Mouse (Mus musculus) ovary, adult 18-20 months (tissue): ENCODE measurements around the gene Sh3bp1.

Experiments used
- DNase-seq: peaks from one replicate; pipeline ENCODE4 v3.0.0; 2022; ENCODE audit warnings: low spot score, mixed read lengths

The Sh3bp1 gene

GRCm38 (mm10) chr15:78899740-78900584 is at the start of gene Sh3bp1:
Gene Sh3bp1 (plus strand): TSS chr15:78899768.
- peak; percentile 57 for DNase-seq

- DNase-seq, result no peak
These were observed 49.3 kb upstream of the Sh3bp1 start for GRCm38 (mm10) chr15:78850059-78850824.

- no peak for DNase-seq
These were observed 48.6 kb upstream of the Sh3bp1 start for GRCm38 (mm10) chr15:78850944-78851343.

DNA sequence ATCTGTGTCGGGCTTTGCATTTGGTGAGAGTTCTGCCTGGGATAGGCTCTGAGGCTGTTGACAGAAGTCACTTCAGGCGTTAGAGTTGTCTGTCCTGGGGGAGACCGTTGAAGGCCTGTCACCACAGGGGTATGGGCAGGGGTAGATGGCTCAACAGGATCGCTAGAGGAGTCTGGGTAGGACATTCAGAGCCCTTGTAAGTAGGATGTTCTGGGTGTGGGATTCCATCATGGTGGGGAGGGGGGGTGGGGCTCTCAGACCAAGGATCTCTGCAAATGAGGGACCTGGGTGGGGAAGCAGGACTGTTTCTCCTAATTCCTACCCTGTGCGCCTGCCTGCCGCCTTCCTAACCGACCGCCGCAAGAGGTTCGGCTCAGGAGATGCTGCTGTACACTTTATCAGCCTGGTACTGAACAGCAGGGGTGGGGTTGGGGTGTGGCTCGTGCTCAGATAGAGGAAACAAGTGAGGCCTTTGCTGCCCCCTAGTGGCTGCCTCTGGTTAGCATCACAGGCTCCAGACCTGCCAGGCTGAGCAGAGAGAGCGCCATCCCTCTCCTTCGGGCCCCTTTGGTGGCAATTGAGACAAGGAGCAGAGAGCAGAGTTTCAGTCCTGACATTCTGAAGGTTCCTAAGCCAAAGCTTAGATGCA is 47.9 kb upstream of the Sh3bp1 start:
- peak; percentile 79 for DNase-seq

- DNase-seq, result no peak
These were observed 44.1 kb upstream of the Sh3bp1 start, which contains the start of gene Lgals2 for GRCm38 (mm10) chr15:78855303-78855965. Gene Lgals2 (minus strand): TSS chr15:78855529.

GRCm38 (mm10) chr15:78857009-78857408 is 42.6 kb upstream of the Sh3bp1 start:
- DNase-seq, result no peak

DNA sequence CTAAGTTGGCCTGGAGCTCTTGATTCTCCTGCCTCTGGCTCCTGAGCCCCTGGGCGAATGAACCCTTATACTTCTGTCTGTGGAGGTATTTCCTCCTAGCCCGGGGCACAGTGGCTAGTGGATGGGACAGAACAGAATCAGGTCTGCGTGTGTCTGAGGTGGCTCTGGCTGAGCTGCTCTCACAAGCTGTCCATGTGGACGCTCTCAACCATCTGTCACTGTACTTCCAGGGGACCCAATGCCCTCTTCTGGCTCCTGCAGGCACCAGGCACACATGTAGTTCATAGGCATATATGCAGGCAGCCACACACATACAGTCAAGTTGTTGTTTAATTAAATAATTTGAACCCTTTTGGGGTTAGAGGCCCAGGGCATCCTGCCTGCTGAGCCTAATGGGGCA is 40.3 kb upstream of the Sh3bp1 start:
- DNase-seq, result no peak

GRCm38 (mm10) chr15:78859714-78860113 is 39.9 kb upstream of the Sh3bp1 start:
- DNase-seq, result no peak

GRCm38 (mm10) chr15:78862280-78862679 is 37.3 kb upstream of the Sh3bp1 start:
- DNase-seq, result no peak

DNA sequence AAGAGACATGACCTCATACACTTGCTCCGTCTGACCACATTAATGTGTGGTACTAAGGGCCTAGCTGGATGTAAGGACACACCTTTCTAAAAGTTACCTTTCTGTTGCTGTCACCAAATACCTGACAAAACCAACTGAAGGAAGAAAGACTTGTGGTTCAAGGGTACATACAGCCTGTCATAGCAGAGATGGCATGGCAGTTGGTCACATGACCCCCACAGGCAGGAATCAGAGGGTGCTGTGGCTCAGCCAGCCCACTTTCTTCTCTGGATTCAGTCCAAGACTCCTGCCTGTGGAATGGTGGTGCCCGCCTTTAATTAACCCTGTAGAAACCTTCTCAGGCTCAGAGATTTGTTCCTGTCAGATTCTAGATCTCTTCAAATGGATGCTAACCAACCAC is 36.4 kb upstream of the Sh3bp1 start:
- DNase-seq, result no peak

GRCm38 (mm10) chr15:78863852-78864253 is 35.7 kb upstream of the Sh3bp1 start:
- DNase-seq, result no peak

GRCm38 (mm10) chr15:78868398-78868797 is 31.2 kb upstream of the Sh3bp1 start:
- DNase-seq, result no peak

DNA sequence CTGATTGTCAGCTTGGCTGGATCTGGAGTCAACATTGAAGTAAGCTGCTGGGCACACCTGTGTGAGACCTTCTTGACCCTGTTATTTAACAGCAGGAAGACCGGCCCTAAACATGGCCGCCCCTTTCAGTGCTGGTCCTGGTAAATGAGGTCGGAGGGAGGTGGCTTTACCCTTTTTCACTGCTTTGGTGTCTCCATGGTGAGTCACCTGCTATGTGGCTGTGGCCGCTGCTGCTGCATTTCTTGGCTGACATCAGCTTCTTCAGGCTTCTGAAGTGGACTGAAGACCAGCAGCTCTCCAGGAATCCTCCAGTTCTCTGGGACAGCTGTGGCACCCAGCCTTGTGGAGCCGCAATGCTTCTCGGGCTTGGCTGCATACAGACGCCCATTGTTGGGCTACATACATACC is 30.7 kb upstream of the Sh3bp1 start:
- no peak for DNase-seq

GRCm38 (mm10) chr15:78869775-78870174 is 29.8 kb upstream of the Sh3bp1 start:
- no peak for DNase-seq

GRCm38 (mm10) chr15:78872021-78872608 is 27.5 kb upstream of the Sh3bp1 start:
- DNase-seq, result no peak

DNA sequence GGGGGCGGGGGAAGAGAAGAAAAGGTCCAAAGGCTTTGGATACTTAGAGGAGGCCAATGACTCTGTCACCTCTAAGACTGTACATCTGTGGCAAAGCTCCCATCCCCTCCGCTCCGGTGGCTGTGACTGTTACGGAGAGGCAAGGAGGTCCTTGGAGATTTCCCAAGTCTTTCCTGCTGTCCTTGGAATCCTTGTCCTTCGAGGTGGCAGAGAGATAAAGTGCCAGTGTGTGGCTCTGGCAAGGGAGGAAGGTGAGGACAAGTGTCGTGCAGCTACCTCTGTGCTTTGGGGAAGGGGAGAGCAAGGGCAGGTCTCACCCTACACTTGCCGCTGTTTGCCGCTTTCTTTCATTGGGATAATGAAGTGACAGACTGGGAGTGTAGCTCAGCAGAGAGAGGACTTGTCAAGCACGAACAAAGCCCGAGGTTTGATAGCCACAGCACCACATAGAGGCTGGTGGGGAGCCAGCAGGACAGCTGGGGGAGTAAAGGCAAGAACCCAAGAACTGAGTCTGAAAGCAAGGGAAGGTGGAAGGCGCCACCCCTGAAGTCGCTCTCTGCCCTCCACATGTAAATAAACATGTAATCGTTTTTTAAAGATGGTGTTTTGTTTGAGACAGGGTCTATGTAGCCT is 25.6 kb upstream of the Sh3bp1 start:
- no peak for DNase-seq

DNA sequence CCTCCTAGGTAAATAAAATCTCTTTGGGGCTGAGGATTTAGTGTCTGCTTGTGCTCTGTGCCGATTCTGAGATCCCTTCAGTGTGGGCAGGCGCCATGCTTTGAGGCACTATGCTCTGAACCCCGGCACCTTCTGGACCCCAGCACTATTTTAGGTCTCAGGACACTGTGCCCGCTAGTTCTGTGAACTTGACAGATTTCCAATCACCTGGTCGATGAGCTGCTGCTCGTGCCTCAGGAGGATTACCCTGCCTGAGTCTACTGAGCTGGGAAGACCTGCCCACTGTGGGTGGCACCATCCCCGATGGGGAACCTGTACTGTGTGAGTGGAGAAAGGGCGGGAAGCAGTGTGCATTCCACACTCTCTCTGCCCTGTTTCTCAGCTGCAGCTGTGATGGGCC is 24.6 kb upstream of the Sh3bp1 start:
- no peak for DNase-seq

GRCm38 (mm10) chr15:78875537-78875936 is 24.0 kb upstream of the Sh3bp1 start:
- DNase-seq, result no peak

DNA sequence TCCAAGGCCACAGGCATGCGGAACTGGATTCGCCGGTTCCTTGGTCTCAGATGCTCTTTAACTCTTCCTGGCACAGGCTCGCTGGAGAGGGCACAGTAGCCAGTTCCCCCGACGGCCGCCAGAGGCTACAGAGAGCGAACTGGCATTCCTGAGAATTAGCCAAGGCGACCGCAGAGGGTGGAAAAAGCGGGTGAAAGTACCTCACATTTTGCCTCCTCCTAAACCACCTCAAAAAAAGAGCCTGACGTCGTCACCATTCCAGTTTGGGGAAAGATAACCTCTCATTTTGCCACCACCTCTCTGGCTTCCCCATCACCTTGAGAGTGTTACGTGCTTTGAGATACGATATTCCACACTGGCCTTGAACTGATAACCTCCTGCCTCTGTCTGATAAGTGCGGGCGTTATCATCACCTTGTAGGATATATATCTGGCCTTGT is 23.3 kb upstream of the Sh3bp1 start:
- peak; percentile 75 for DNase-seq

DNA sequence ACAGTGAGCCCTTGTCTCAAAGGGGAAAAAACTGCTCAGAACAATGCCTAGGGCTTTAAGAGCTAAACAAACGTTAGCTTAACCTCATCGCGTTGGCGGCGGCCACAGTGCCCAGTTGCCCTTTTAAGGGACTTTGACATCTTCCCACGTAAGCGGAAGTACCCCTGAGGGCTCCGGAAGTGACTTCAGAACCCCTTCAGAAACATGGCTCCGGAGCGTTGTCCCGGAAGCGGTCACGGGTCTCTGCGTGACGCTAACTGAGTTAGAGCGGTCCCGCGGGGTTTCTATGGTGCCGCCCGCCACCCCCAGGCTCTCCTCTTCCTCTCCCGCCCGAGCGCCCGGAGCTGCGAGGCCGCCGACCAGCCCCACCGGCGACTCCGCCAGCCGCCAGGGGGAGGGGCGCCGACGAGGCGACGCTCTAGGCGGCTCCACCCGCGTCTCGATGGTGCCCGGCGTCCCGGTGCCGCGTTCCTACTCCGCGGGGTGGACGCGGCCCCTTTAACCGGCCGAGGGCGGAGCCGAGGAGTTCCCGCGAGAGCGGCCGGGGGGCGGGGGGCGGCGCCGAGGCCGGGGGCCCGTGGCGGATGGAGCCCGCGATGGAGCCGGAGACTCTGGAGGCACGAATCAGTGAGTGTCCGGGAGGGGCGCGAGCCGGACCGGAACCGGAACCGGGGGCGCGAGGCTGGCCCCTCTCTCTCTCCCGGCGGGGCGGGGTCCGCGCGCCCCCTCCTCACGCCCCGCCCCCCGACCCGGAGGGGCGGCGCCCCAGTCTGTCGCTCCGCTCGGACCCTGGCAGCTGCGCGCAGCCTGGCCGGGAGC is 22.4 kb upstream of the Sh3bp1 start, which contains the start of gene Gga1:
TSS of gene Gga1 (plus strand) at position 200 of the 819 bp plus-strand sequence.
- DNase-seq, result peak; percentile 87
